Mouse (Mus musculus): ENCODE measurements at regions not wholly inside any gene's neighbourhood (a gene's known extent, or its start where the extent isn't known, plus 50 kb on each side); places are given as distances from the start of the nearest gene placed in this dataset.

DNA sequence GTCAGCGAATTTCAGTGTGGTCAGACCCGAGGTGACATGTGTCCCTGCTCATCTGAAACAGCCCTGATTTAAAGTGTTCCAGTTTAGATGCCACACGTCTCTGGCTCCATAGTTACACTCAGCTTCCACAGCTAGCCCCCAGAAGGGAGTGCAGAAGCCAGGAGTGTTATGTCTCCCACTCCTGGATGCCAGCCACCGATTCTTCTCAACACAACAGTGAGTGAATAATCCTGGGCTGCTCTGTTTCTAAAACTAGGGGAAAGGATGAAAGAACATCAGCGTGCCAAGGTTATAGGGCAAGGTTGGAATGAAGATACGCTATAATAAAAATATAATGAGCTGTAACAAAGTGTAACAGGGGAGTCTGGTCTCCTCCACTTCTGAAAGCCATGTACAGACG, 51.5 kb upstream of the Stmnd1 start:
- no peaks in the 10 kb centered on the region for H3K36me3 ChIP-seq (replicated peaks)
- H3K9me3 ChIP-seq: no peaks in the 10 kb centered on the region
- peaks cover 18% of the 10 kb centered on the region for H3K4me1 ChIP-seq
- WGBS: 79% methylated on average over 7 of the region's 7 CpGs
- no peak overlapping the region for H3K4me2 ChIP-seq
- H3K9ac ChIP-seq: no peak overlapping the region
- H3K27ac ChIP-seq: no peak overlapping the region
- no peak for ATAC-seq (ENCODE audit: low FRiP score)
- no peak overlapping the region for H3K4me3 ChIP-seq (replicated peaks)
- H3K27me3 ChIP-seq: no peaks in the 10 kb centered on the region

DNA sequence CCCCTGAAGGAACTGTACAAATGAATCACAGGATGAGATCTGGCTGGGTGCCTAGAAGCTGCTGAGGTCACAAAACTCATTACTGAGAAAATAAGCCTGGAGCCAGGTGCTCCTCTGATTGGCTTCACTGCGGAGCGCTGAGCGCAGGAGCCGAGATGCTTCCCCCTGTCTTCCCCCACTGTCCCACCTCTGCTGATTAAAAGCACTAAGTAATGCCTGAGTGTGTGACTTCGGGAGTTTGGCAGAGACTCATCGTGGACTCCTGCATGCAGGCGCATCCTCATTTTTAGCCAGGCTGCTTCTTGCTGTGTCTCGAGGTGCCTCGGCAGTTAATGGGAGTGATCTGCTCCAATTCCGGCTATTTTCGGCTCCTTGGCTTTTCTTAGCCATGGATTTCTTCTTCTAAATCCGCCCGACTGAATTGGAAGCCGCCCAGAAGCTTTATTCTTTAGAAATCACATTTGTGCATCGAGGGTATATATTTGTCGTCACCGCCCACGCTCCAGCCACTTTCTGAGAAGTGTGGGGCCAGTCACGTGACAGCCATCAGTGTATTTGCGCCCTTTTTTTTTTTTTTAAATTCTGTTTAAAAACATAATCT, 55.3 kb upstream of the Stmnd1 start:
- Histone ChIP-seq H3K4me3 (replicated peaks) (peak overlapping the region; percentile 21), H3K9me3 (no peaks in the 10 kb centered on the region), H3K4me2 (peak overlapping the region; percentile 44), H3K9ac (no peak overlapping the region), H3K4me1 (peaks cover 21% of the 10 kb centered on the region), H3K27ac (peak overlapping the region; percentile 59), H3K36me3 (replicated peaks) (no peaks in the 10 kb centered on the region), H3K27me3 (no peaks in the 10 kb centered on the region)
- WGBS: 55% methylated on average over 20 of the region's 20 CpGs
- peak; percentile 65; the same call in 1 of the 2 replicates for ATAC-seq (ENCODE audit: low FRiP score)

DNA sequence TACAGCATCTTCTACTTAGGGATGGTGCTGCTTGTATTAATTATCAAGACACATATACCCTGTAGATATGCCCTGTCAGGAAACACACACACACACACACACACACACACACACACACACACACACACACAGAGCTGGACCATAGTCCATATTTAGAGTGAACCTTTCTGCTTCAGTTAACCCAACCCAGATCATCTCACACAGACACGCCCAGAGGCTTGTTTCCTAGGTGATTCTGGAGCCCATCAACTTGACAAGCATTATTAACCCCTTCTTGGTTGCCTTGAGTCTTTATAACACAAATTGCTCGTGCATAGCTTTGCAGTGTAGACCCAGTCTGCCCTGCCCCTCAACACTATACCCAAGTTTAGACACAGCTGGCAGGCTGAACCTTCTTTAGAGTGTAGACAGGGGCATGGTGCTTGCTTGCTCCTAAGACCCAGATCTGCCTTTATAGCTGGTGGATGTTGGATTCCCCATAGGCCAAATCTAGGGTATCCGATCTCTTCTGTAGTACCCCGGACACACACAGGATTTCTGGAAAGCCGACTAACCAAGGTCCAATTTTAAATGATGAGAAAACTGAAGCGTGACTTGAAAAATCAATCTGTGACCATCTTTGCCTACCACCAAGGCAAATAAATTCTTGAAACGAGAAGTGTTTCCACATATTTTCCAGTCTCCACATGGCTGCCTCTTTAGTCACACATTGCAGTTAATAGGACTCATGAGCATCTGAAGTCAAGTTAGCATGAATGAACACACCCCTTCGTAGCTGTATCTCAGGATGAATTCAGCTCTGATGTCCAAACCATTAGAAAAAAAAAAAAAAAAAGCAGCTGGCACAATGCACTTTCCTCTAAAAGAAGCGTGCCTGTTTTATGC, 56.3 kb upstream of the Stmnd1 start:
- no peaks in the 10 kb centered on the region for H3K27me3 ChIP-seq
- H3K36me3 ChIP-seq (replicated peaks): no peaks in the 10 kb centered on the region
- whole genome bisulfite sequencing: 64% methylated on average over 9 of the region's 9 CpGs
- H3K27ac ChIP-seq: 0 out of 2 replicates have a peak overlapping the region, but pooled peaks have one; percentile 21
- peak; percentile 41; the same call in 1 of the 2 replicates for ATAC-seq (ENCODE audit: low FRiP score)
- H3K9me3 ChIP-seq: no peaks in the 10 kb centered on the region
- H3K4me2 ChIP-seq: peak overlapping the region; percentile 44; the same call in 1 of the 2 replicates
- H3K9ac ChIP-seq: no peak overlapping the region
- no peak overlapping the region for H3K4me3 ChIP-seq (replicated peaks)
- peaks cover 21% of the 10 kb centered on the region for H3K4me1 ChIP-seq

GRCm38 (mm10) chr13:46203551-46203950, 70.0 kb upstream of the Stmnd1 start:
- H3K4me1 ChIP-seq: 0 out of 2 replicates have a peak, but pooled peaks cover 3% of the 10 kb centered on the region
- H3K27me3 ChIP-seq: no peaks in the 10 kb centered on the region
- no peak overlapping the region for H3K4me3 ChIP-seq (replicated peaks)
- no peaks in the 10 kb centered on the region for H3K9me3 ChIP-seq
- H3K36me3 ChIP-seq (replicated peaks): no peaks in the 10 kb centered on the region
- H3K27ac ChIP-seq: no peak overlapping the region
- no peak overlapping the region for H3K4me2 ChIP-seq
- no peak overlapping the region for H3K9ac ChIP-seq
- no peak for ATAC-seq (ENCODE audit: low FRiP score)
- 92% methylated on average over 3 of the region's 3 CpGs for WGBS

- H3K4me1 ChIP-seq: 0 out of 2 replicates have a peak, but pooled peaks cover 3% of the 10 kb centered on the region
- no peak overlapping the region for H3K27ac ChIP-seq
- no peak overlapping the region for H3K9ac ChIP-seq
- no peak overlapping the region for H3K4me2 ChIP-seq
- 94% methylated on average over 6 of the region's 6 CpGs for WGBS
- H3K27me3 ChIP-seq: no peaks in the 10 kb centered on the region
- no peak overlapping the region for H3K4me3 ChIP-seq (replicated peaks)
- no peaks in the 10 kb centered on the region for H3K36me3 ChIP-seq (replicated peaks)
- ATAC-seq (ENCODE audit: low FRiP score): no peak
- no peaks in the 10 kb centered on the region for H3K9me3 ChIP-seq
These were observed 70.9 kb upstream of the Stmnd1 start for GRCm38 (mm10) chr13:46202586-46202985.

DNA sequence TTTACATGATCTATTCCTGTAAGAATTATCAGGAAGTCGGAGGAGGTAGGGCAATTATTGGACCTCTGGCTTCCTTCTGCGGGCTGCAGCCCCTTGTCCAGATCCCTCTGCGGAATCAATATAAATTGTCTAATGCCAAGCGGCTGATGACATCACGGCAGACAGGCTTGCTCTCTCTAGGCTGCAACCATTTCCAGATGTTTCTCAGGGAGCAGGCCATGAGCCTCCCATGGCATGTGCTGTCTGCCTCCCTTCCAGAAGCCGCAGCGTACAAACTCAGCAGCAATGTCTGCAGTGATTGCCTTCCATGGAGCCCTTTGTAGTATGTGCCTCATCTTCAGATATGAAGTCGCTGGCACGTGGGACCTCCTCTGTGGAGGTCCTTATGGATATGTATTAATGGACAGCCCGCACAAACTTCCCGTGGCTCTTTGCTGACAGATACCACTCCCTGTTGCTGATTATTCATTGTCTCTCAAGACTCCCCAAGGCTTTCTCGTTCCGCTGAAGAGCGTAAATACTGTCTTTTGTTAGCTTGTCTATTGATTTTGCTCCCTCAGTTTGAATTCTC, 72.4 kb upstream of the Stmnd1 start:
- Histone ChIP-seq H3K9ac (no peak overlapping the region), H3K4me3 (replicated peaks) (no peak overlapping the region), H3K27ac (no peak overlapping the region), H3K36me3 (replicated peaks) (no peaks in the 10 kb centered on the region), H3K4me1 (0 out of 2 replicates have a peak, but pooled peaks cover 3% of the 10 kb centered on the region), H3K9me3 (no peaks in the 10 kb centered on the region), H3K27me3 (no peaks in the 10 kb centered on the region), H3K4me2 (no peak overlapping the region)
- 76% methylated on average over 14 of the region's 14 CpGs for WGBS
- ATAC-seq (ENCODE audit: low FRiP score): no peak

- ATAC-seq (ENCODE audit: low FRiP score): no peak
- WGBS: 74% methylated on average over 1 of the region's 1 CpGs
- Histone ChIP-seq H3K9ac (no peak overlapping the region), H3K27me3 (no peaks in the 10 kb centered on the region), H3K4me2 (no peak overlapping the region), H3K4me3 (replicated peaks) (no peak overlapping the region), H3K36me3 (replicated peaks) (no peaks in the 10 kb centered on the region), H3K9me3 (no peaks in the 10 kb centered on the region), H3K4me1 (0 out of 2 replicates have a peak, but pooled peaks cover 3% of the 10 kb centered on the region), H3K27ac (no peak overlapping the region)
These were observed 80.4 kb upstream of the Stmnd1 start for GRCm38 (mm10) chr13:46193131-46193530.

DNA sequence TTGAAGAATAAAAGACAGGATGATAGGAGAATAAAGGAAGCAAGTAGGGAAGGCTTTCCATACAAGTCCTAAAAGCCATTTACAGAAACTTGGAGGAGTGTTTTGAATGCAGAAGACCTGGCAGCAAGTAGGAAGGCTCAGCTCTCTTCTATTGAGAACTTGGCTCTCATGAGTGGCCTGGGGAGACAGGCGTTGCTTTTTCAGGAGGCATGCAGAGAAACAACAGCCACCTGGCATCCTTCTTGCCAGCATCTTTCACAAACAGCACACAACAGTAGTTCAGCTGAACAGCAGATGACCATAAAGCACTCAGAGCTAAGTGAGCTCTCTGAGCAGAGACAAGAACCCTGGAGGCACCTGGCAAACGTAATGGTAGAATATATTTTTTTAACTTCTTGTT, 83.8 kb upstream of the Stmnd1 start:
- ATAC-seq (ENCODE audit: low FRiP score): no peak
- Histone ChIP-seq H3K9ac (no peak overlapping the region), H3K4me3 (replicated peaks) (no peak overlapping the region), H3K27me3 (no peaks in the 10 kb centered on the region), H3K4me1 (0 out of 2 replicates have a peak, but pooled peaks cover 3% of the 10 kb centered on the region), H3K36me3 (replicated peaks) (no peaks in the 10 kb centered on the region), H3K9me3 (no peaks in the 10 kb centered on the region), H3K4me2 (no peak overlapping the region), H3K27ac (no peak overlapping the region)
- 86% methylated on average over 2 of the region's 2 CpGs for WGBS

- 81% methylated on average over 8 of the region's 8 CpGs for WGBS
These were observed 90.7 kb upstream of the Stmnd1 start for GRCm38 (mm10) chr13:46182851-46183250.

DNA sequence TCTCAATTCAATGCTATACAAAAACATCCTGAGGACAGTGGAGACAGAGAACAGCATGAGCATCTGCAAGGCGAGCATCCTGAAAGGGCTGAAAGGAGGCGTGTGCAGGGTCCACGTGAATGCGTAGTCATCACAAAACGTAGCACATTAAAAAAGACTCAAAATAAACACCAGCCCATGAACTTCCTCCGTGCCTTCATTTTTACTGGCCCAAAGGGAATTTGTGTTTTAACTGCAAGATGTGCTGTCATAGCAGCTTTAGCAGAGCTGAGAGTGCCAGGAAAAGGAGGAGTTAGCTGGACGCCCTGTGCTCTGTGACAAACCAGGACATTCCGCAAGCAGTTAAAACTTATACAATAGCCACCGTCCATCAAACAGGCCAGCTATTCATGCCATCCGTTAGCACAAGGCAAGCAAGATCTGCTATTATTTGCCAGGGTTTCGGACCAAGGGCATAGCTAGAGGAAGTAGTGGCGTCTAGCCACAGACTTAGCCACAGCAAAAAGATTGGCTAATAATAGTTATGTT, 92.9 kb upstream of the Stmnd1 start:
- Histone ChIP-seq H3K9ac (no peak overlapping the region), H3K4me3 (replicated peaks) (no peak overlapping the region), H3K36me3 (replicated peaks) (no peaks in the 10 kb centered on the region), H3K27me3 (0 out of 2 replicates have a peak, but pooled peaks cover 6% of the 10 kb centered on the region), H3K9me3 (no peaks in the 10 kb centered on the region), H3K27ac (no peak overlapping the region), H3K4me1 (peaks cover 20% of the 10 kb centered on the region), H3K4me2 (peak overlapping the region; percentile 30)
- no peak for ATAC-seq (ENCODE audit: low FRiP score)
- WGBS: 17% methylated on average over 12 of the region's 12 CpGs

More at GRCm38 (mm10) chr13:46182851-46183250, 90.7 kb upstream of the Stmnd1 start:
- Histone ChIP-seq H3K4me2 (no peak overlapping the region), H3K9me3 (no peaks in the 10 kb centered on the region), H3K27ac (no peak overlapping the region), H3K4me1 (peaks cover 20% of the 10 kb centered on the region), H3K4me3 (replicated peaks) (no peak overlapping the region), H3K36me3 (replicated peaks) (no peaks in the 10 kb centered on the region), H3K27me3 (0 out of 2 replicates have a peak, but pooled peaks cover 6% of the 10 kb centered on the region), H3K9ac (no peak overlapping the region)
- no peak for ATAC-seq (ENCODE audit: low FRiP score)

GRCm38 (mm10) chr13:46179916-46180315, 93.6 kb upstream of the Stmnd1 start:
- H3K4me3 ChIP-seq (replicated peaks): no peak overlapping the region
- no peaks in the 10 kb centered on the region for H3K36me3 ChIP-seq (replicated peaks)
- no peaks in the 10 kb centered on the region for H3K9me3 ChIP-seq
- H3K27me3 ChIP-seq: 0 out of 2 replicates have a peak, but pooled peaks cover 6% of the 10 kb centered on the region
- no peak overlapping the region for H3K4me2 ChIP-seq
- no peak overlapping the region for H3K9ac ChIP-seq
- 84% methylated on average over 3 of the region's 3 CpGs for WGBS
- H3K27ac ChIP-seq: no peak overlapping the region
- peaks cover 20% of the 10 kb centered on the region for H3K4me1 ChIP-seq
- ATAC-seq (ENCODE audit: low FRiP score): no peak

- H3K36me3 ChIP-seq (replicated peaks): no peaks in the 10 kb centered on the region
- H3K4me2 ChIP-seq: peak overlapping the region; percentile 6; the same call in 1 of the 2 replicates
- H3K4me3 ChIP-seq (replicated peaks): no peak overlapping the region
- 8% methylated on average over 8 of the region's 8 CpGs for WGBS
- peaks cover 11% of the 10 kb centered on the region for H3K4me1 ChIP-seq
- peak overlapping the region; percentile 42; the same call in 1 of the 2 replicates for H3K27ac ChIP-seq
- peak; percentile 49; the same call in 1 of the 2 replicates for ATAC-seq (ENCODE audit: low FRiP score)
- no peaks in the 10 kb centered on the region for H3K9me3 ChIP-seq
- no peaks in the 10 kb centered on the region for H3K27me3 ChIP-seq
- no peak overlapping the region for H3K9ac ChIP-seq
These were observed 100.4 kb upstream of the Stmnd1 start for GRCm38 (mm10) chr13:46173103-46173502.

Measured in forebrain, embryonic 12.5 days (tissue).